Mouse (Mus musculus): ENCODE results near the gene Zfp658.

- TF ChIP-seq GATA1 (IDR thresholded peaks at IDR 0.05; ENCODE audit: borderline replicate concordance, low read length), result no peak
- TF ChIP-seq FLI1 (IDR thresholded peaks at IDR 0.05; ENCODE audit: low read length), result no peak
Observed at GRCm38 (mm10) chr7:43515076-43515475, 47.0 kb upstream of the Zfp658 start.
